Comparison of ENCODE assay signal across 19 mouse cellular contexts in the genomic region with DNA sequence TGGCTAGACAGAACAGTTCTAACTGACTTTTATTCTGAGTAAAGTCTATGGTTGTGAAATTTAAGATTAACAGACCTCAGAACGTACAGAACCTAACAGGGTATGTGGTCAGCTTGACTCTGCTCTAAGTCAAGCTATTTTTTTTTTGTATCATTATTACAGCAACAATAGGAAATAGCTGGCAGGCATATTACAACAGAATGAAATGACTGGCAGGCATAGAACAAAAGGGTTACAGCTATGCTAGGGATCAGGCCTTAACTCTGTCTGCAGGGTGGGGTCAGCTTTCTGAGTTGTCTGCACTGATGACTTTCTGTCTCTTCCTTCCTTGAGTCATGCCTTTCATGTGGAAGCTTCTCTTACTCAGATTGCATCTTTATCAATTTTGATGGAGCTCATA.
"Had no signal": no experiment of that assay in that cellular context is flagged by ENCODE, and none has a peak within 500 bp of the region (broad histone marks: within the 10 kb centered on the region; RNA-seq: fewer than 3 reads in every experiment).

No protein-coding gene starts in this region.

- DNase-seq: lung, adult 2 months; lung, postnatal 14 days; lung, postnatal 36 days; midbrain, embryonic 14.5 days; right cerebral cortex, postnatal 14 days; thymus, adult 2 months; thymus, postnatal 25 days; thymus, postnatal 4 days had no signal

- H3K4me1 ChIP-seq: lung, embryonic 15.5 days; midbrain, embryonic 10.5 days; midbrain, embryonic 12.5 days; neural tube, embryonic 13.5 days; neural tube, embryonic 15.5 days; stomach, embryonic 15.5 days had no signal

- H3K27me3 ChIP-seq: lung, embryonic 15.5 days; midbrain, embryonic 12.5 days; neural tube, embryonic 13.5 days; neural tube, embryonic 15.5 days; stomach, embryonic 15.5 days had no signal

- H3K9ac ChIP-seq: lung, embryonic 15.5 days; midbrain, embryonic 12.5 days; neural tube, embryonic 13.5 days; neural tube, embryonic 15.5 days; stomach, embryonic 15.5 days had no signal

- H3K27ac ChIP-seq: lung, embryonic 15.5 days; macrophage; midbrain, embryonic 10.5 days; midbrain, embryonic 12.5 days; neural tube, embryonic 13.5 days; neural tube, embryonic 15.5 days; stomach, embryonic 15.5 days; stomach, postnatal 0 days had no signal

- H3K9me3 ChIP-seq: lung, embryonic 15.5 days; midbrain, embryonic 10.5 days; midbrain, embryonic 12.5 days; neural tube, embryonic 13.5 days; neural tube, embryonic 15.5 days; stomach, embryonic 15.5 days had no signal

- ATAC-seq: lung, postnatal 0 days; midbrain, embryonic 16.5 days had no signal

- H3K36me3 ChIP-seq: lung, embryonic 15.5 days; midbrain, embryonic 10.5 days; midbrain, embryonic 12.5 days; neural tube, embryonic 13.5 days; neural tube, embryonic 15.5 days; stomach, embryonic 15.5 days had no signal

- H3K4me2 ChIP-seq: lung, embryonic 15.5 days; midbrain, embryonic 12.5 days; neural tube, embryonic 13.5 days; neural tube, embryonic 15.5 days; stomach, embryonic 15.5 days had no signal

- H3K4me3 ChIP-seq: lung, embryonic 15.5 days; midbrain, embryonic 10.5 days; midbrain, embryonic 12.5 days; myocyte; neural tube, embryonic 13.5 days; neural tube, embryonic 15.5 days; stomach, embryonic 15.5 days had no signal
